Mouse (Mus musculus) 3134 (cell line): ENCODE measurements around the gene Ifitm5.

Experiments
- DNase-seq: peaks from one replicate; pipeline ENCODE4 v3.0.0-alpha.2; 2011; ENCODE audit warnings: low spot score; ENCODE audit not compliant: insufficient read length; ENCODE audit errors: extremely low read depth

The Ifitm5 gene

DNA sequence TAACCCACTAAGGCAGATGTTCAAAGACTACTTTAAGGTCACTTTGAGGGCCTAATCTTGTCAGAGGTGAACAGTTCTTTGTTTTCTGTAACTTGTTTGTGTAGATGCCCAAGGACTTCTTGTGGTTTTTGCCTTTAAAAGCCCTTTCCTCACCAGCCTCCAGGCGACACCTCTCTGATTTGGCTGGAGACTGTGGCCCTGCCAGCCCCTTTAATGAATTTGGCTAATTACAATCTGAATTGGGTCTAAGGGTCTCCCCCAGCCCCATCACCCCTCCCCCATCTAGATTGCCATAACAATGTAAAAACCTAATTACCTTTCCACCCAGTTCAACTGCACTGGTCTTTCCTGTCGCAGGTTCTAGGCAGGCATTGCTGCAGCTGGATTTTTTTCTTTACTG is 12.6 kb upstream of the Ifitm5 start:
- DNase-seq, result no peak

DNA sequence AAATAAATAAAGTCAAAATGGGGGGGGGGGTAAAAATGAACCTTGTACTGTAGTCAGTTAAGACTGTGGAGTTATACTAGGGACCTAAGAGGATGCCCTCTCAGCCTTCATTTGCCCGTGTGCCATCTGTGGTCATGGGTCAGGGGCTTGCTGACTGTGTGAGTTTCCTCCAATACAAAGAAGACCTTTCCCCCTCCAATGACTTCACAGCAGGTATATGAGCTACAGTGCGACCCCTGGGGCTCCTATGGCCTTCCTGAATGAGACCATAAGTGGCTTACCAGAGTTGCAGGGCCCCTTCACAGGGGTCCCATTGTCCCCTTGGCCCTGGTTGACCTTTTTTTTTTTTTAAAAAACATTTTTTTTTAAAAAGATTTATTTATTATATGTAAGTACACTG is 11.3 kb upstream of the Ifitm5 start:
- DNase-seq, result no peak

DNA sequence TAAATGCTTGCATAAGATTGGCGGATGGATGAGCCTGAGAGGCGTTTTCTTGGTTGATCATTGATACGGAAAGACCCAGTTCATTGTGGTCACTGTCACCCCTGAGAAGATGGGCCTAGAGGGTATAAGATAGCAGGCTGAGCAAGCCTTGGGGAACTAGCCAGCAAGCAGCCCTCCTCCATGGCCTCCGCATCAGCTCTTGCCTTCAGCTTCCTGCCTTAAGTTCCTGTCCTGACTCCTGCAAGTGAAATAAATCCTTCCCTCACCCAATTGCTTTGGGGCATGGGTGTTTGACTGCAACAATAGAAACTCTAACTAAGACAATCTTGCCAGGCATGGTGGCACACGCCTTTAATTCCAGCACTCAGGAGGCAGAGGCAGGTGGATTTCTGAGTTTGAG is 9.9 kb upstream of the Ifitm5 start:
- no peak for DNase-seq

DNA sequence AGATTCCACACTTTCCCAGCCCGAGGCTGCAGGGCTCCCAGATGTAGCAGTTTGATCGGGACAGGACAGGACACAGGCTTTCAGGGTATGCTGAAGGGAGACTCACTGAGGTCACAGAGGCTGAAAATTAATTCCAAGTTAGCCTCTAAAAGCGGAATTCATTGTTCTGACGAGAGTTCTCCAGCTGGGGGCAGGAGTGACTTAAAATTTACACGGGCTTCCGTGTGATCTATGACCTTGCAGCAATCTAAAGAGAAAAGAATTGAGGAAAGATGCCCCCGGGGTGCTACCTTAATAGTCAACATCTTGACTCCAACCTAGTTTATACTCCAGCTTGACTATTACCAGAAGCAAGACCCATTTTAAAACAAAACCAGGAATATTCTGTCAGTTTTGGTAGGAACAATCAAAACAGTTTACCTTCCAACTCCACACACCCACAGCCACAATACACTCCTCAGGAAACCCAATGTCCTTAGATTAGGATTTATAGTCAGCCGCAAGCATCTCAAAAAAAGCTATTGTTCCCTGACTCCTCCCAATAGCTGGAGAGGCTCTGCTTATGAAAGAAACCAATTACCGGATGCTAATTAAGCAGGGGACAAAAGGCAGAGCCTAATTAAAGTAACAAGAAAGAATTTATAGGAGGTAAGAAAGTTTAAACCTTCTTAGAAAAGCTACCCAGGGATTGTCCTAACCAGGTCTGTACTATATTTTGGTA is 9.2 kb upstream of the Ifitm5 start:
- DNase-seq, result no peak

DNA sequence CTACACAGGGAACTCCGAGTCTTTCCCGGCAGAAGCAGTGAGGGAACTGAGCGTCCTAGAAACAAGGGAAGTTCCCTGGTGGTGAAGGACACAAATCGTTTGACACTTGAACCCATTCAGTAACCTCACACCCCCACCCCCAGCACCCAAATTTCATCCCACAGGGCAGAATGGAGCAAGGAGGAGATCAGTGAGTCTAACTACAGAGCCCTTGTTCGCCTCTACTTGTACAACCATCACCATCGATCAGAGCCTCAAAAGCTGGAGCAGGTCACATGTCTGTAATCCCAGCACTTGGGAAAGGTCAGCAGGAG is 6.4 kb upstream of the Ifitm5 start:
- no peak for DNase-seq

DNA sequence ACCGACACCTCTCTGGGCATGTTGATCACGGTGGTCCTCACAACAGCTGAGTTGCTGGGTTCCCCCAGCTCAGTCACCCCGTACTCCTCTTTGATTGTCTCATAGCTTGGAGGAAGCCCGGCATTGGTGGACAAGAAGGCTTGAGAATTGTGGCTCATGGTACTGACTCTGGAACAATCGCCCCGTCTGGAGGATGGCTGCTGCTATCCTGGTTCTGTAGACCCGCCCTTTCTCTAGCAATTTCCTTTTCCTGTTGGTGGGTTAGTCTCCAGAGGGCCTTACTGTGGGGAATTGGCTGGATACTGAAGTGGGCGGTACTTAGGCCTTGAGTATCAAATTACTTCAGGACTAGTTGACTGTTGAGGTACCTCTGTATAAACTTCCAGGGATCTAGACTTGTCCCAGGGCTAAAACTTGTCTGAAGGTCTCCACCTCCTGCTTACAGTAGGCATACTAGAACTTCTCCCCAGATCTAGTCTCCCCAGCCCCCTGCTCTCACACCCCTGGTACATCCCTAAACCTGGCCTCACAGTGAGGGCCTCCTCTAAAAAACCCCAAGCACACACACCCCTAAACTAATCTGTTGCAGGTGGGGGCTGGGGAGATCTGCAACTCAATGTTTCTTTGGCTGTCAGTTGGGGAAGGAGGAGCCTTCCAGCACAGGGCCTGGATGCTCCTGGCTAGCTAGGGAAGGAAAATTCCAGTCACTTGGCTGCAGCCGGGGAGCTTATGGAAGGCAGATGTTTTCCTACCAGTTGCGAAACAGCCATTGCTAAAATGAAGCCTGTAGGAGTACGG is 5.9 kb upstream of the Ifitm5 start, which contains the start of the genes Gm45717 and Ifitm2:
Gene Gm45717, minus strand, starts transcription at position 180 of the 798 bp plus-strand sequence.
Gene Ifitm2, minus strand, starts transcription at position 230 of the 798 bp plus-strand sequence.
- peak; percentile 78 for DNase-seq

DNA sequence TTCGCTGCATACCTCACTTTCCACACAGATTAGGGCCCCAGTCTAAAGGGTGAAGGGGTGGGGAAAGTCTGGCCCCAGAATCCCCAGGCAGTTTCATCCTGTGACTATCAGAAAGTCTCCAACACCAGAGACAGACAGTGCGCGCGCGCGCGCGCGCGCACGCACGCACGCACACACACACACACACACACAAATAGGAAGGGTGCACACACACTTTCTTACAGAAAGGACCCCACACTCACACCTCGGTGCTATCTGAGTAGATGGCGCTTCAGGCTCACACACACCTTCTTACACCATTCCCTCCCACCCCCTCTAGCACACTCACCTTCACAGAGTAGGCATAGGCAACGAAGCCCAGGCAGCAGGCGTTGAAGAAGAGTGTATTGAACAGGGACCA is 5.3 kb upstream of the Ifitm5 start:
- DNase-seq, result peak; percentile 70

DNA sequence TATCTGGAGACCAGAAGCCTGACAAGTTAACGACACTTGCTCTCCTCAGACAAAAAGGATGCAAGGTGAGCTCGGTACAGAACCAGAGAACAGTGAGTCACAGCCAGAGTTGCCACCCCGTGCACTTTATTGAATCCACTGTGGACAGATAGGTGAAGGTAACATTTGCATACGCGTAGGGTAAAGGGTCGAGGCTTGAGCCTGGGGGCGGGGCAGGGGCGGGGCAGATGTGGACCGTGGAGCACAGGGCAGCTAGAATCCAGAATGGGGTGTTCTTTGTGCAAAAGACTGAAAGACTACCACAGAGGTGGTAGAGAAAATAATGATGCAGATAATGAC is 4.6 kb upstream of the Ifitm5 start:
- no peak for DNase-seq

DNA sequence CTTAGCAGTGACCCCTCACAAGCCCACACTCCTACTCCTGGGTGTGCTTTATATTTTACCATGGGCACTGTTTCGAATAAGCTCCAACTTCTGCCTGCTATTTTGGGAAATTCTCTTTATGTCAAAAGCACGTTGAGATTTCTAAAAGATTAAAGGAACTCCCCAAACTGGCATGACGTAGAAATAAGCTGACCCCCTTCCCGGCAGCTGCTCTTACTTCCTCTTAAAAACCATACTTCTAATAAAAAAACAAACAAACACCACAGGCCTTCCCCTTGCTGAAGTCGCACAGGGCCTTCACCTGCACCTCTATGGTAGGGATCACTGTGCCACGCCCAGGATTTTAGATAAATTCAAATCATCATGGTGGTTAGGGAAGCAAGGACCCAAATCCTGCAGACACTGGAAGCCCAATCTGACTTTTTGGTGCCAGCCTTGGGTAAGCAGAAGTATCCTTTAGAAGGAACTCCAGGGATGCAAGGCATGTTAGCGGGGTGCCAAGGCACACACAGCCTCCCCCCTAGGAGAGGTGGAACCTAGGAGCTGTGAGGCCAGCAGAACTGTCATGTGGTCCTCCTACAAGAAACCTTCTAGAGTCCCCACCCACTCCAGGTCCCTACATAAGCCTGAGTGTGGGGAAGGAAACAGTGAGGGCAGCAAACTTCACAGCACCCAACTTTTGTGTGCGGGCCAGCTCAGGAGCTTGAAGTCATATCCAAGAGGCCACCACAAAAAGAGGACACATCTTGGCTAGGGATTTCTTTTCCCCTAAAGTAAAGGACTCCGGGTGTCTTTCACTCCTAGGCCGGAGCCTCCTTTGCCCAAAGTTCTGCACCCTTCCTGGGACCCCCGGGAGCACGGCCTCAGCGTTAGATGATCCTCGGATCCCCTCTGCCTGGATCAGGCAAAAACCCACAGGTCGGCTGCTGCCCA is 4.0 kb upstream of the Ifitm5 start:
- DNase-seq, result no peak

DNA sequence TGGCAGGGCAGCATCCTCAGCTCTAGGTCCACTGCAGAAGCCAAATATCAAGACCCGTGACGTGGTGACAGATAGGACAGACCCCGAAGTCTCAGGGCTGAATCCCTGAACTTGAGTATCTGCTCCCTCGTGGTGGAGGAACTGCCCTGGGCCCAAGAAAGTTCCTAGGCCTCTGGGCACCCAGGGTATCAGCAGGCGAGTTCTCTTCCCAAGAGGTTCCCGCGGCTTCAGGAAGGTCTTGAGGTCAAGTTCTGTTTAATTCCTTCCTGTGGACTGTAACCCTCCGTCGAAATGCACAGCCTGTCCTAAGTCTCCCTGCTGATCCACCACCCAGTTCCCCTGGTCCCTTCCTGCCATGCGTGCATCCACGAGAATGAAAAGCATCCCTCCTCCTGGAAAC is 3.0 kb upstream of the Ifitm5 start:
- no peak for DNase-seq

DNA sequence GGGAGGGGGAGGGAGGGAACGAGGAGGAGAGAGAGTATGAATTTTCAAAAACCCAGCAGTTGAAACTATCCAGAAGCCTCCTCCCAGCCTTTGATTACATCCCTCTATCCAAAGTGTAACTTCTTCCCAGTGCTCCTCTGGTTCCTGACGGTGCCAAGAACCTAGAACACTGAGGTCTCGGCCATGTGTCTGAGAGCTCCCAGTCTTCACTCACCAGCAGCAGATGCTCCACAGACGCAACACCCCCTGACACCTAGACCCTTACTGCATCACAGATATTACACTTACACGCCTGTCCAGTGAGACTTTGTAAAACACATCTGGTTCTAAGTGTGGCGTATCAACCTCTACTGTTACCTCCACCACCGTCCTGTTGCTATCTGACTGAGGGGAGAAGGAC is 2.4 kb upstream of the Ifitm5 start:
- no peak for DNase-seq

DNA sequence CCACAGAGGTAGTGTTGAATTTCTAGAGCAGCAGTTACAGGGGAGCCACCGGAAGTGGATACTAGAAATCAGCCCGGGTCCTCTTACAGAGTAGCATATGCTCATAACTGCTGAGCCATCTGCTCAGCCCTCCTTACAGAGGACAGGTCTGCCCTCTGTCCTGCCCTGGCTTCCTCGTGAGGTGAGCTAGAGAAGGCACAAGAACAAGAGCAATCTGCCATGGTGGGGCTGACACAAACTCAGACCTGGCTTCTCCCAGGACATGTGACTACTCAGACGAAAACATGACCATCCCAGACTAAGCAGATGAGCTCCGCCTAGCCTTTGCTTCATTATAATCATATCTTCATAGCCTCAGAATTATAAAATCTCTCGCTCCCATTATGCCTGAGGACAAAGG is 1.7 kb upstream of the Ifitm5 start:
- DNase-seq, result no peak

DNA sequence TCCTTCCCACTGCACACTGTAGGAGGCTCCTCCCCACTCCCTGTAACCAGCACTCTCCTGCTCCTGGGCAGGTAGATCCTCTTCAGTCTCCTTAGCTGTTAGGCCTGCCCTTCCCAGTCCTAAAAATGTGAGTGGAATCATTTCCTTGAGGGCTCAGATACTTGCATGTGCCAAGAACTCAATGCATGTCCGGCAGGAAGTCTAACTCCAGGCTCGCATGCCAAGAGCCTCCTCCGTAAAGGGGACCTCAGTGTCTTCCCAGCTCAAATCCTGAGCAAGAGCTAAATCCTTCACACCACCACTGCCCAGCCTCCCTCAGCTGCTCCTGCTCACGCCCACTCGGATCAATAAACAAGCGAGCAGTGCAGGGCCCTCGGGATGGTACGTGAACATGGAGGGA is 960 bp upstream of the Ifitm5 start:
- no peak for DNase-seq

DNA sequence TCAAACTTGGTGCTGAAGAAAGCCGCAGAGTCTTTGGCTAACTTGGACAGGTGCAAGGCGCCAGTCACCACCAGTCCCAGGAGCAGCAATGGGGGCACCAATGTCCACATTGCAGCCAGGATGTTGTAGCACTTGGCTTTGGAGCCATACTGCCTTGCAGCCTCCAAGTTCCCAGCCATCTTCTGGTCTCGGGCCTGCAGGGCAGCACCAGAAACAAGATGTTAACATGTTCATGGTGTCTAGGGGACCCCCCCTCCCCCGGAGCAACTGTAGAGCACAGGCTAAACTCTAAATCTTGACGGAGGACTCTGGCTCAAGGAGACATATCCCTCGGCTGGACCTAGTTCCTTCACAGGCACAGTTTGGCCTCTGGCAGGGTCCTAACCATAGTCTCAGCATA is 836 bp downstream of the Ifitm5 start:
- no peak for DNase-seq

DNA sequence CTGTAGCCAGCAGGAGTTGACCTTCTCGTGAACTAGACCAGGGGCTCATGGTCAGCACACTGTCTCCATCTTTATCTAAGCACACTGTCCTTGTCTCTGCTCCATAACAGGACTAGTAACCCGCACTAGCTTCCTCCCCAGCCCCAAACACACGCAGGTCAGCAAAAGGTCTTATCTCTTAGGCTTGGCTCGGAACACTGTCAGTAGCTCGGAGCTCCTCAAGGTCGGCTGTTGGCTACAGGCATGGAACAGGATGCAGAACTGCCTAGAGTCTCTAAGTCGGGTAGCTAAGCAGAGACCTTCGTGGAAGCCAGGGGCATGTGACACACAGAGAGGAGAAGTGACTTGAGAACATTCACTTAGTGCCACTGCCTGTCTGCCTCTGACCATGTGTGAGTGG is 1.9 kb downstream of the Ifitm5 start:
- DNase-seq, result no peak

DNA sequence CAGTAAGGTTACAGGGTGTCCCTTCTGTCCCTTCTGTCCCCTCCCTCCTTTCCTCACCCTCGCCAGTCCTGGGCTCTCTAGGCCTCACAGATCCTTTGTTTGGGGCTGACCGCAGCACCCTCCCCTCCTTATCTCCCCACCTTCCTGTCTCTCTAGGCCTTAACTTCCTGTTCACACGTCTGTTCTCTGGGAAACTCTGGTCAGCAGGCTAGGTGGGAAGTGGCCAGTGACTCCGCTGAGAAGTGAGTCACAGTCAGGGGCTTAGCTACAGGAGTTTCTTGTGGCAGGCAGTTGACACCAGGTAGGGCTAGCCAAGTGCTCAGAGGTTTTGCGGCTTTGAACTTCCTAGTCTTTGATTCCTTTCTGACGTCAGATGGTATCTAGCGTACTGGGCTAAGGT is 3.1 kb downstream of the Ifitm5 start:
- no peak for DNase-seq

DNA sequence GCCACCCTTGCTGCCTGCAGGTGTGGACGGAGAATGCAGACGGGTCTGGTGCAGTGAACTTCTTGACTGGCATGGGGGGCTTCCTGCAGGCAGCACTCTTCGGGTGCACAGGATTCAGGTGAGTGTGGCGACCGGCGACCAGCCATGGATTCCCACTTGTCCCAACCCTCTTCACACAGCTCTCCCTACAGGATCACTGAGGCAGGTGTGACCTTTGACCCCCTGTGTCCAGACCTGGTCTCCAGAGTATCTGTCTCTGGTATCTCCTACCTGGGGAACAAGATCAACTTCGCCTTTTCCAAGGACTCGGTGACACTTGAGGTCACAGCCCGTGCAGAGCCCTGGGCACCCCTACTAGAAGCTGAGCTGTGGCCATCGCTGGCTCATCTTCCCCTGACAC is 3.8 kb downstream of the Ifitm5 start:
- DNase-seq, result no peak

DNA sequence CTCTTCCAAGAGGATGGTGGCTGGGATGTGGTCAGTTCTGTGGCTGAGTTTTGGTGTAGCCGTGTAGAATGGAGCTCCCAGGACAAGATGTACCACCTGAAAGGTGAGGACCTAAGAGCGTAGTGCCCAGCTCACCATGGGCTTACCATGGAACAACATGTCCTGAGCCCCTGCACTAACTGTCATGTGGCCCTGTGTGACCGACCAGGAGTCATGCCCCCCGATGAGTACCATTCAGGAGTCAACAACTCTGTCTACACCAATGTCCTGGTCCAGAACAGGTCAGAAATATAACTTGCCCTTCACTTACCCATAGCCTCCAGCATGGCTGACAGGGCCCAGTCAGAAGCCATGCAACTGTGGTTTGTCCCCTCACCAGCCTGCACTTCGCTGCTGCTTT is 4.8 kb downstream of the Ifitm5 start:
- DNase-seq, result no peak

DNA sequence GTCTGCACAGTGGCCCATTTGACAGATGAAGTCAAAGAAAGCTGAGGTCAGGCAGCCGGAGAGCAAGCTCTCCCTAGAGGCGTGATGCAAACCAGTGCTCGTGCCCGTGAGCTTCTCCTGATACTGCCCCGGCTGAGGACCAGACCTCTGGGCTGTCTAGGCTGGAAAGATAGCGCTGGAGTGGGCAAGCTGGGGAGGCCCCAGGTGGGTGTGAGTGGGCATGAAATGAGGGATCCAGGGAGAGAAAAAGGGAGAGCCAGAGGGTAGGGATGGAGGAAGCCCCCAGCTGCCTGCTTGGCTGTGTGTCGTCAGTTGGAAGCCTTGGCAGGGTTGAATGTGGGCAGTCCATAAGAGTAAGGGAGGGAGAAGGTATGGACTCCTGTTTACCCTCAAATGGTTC is 5.9 kb downstream of the Ifitm5 start:
- no peak for DNase-seq

DNA sequence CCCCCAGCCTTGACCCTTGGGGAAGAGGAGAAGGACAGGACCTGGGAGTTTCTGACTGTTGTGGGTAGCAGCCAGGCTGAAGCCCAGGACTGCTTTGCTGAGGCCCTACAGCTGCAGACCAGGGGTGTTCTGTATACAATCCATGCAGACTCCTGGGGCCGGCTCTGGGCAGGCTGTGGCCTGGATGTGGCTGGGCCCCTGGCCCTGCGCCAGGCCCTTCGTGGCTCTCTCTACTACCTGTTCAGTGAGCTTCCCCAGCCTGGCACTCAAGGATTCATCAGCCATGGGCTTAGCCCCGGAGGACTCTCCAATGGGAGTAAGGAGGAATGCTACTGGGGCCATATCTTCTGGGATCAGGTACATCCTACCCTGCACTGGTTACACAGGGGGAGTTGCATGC is 6.7 kb downstream of the Ifitm5 start:
- DNase-seq, result no peak

DNA sequence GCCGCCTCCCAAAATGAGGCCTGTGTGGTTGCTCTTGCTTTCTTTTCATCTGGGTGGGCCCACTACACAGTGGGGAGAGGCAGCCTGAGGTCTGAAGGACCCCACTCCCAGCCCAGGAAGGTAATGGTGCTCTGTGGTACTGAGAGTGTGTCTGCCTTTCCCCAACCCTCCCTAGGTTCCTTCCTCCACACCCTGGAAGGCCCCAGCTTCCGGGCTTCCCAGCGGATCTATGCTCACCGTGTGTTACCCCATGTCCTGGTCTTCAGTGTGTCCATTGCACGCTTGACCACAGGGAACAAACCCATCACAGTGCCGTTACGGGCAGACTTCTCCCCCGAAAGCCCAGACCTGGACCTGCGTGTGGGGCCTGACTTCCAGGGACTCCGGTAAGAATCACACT is 7.3 kb downstream of the Ifitm5 start:
- DNase-seq, result no peak
